Mouse (Mus musculus) spleen, adult 2 months (tissue): ENCODE results near the gene Prrt1.

Experiments used
- CTCF ChIP-seq: fragments of 200-500 bp; IDR thresholded peaks from 2 replicates; pipeline ENCODE4 v1.5.1; 2011; ENCODE audit warnings: mild to moderate bottlenecking, inconsistent platforms; ENCODE audit not compliant: insufficient read depth, insufficient read length, insufficient replicate concordance; ENCODE audit errors: extremely low read depth
- POLR2A ChIP-seq: fragments of 200-500 bp; IDR thresholded peaks from 2 replicates; pipeline ENCODE4 v1.6.1; 2011; ENCODE audit warnings: low read depth, low read length, inconsistent platforms

GRCm38 (mm10) chr17:34606186-34607039 lies 22.9 kb upstream of the Prrt1 start:
- TF ChIP-seq POLR2A (no peak), CTCF (no peak)
